ENCODE assay signal across 8 mouse cellular contexts in genomic region chr11:5444234-5444598, GRCm38 (mm10). TPM values are rescaled to one million over a fixed set of nuclear protein-coding genes. Genes with fewer than 3 reads are reported as not detected.
DNase-seq lines count a peak whose midpoint lies in the region; ATAC-seq and TF ChIP-seq lines count a peak whose summit lies in the region.

No protein-coding gene starts in this region.

- H3K27me3 ChIP-seq in forebrain, postnatal 0 days (ENCODE audit: insufficient read depth, low read length) = no peaks in the 10 kb centered on the region
- no peaks in the 10 kb centered on the region for H3K27me3 ChIP-seq in hindbrain, embryonic 16.5 days (replicated peaks; ENCODE audit: control insufficient read depth, insufficient read depth, low read length)

- peaks cover 15% of the 10 kb centered on the region for H3K4me1 ChIP-seq in forebrain, postnatal 0 days (ENCODE audit: insufficient read depth)
- H3K4me1 ChIP-seq in hindbrain, embryonic 16.5 days (ENCODE audit: control insufficient read depth, insufficient read depth, low read depth, low read length) = peaks cover 16% of the 10 kb centered on the region

- no peak for TF ChIP-seq POLR2A in brain, embryonic 14.5 days (IDR thresholded peaks at IDR 0.05; ENCODE audit: borderline replicate concordance, extremely low read depth, insufficient read depth, insufficient read length, poor library complexity, severe bottlenecking)

- peak; percentile 96 for DNase-seq in heart, adult 11 months
- no peak for DNase-seq in heart, adult 8-10 months (ENCODE audit: low spot score)
- peak; percentile 45 for DNase-seq in brain, embryonic 14.5 days (ENCODE audit: low read depth)
- peak; percentile 24 for DNase-seq in forebrain, postnatal 0 days
- DNase-seq in liver = peak; percentile 30
- DNase-seq in neural tube, embryonic 10.5 days (ENCODE audit: extremely low spot score, low spot score) = peak; percentile 63
- DNase-seq in thymus, adult 18-20 months = peak; percentile 34 to 40

- H3K4me2 ChIP-seq in forebrain, postnatal 0 days (ENCODE audit: low read depth) = peak overlapping the region; percentile 98
- H3K4me2 ChIP-seq in hindbrain, embryonic 16.5 days (ENCODE audit: low read length) = peak overlapping the region; percentile 94

- no peaks in the 10 kb centered on the region for H3K9me3 ChIP-seq in forebrain, postnatal 0 days (ENCODE audit: low read length)
- H3K9me3 ChIP-seq in hindbrain, embryonic 16.5 days (ENCODE audit: control insufficient read depth, low read length) = no peaks in the 10 kb centered on the region

- peak overlapping the region; percentile 71 for H3K9ac ChIP-seq in forebrain, postnatal 0 days
- H3K9ac ChIP-seq in hindbrain, embryonic 16.5 days (ENCODE audit: low read depth, low read length) = peak overlapping the region; percentile 83

- under 1% methylated on average over 47 of the region's 57 CpGs for WGBS in forebrain, postnatal 0 days
- WGBS in hindbrain, embryonic 16.5 days = 10% methylated on average over 2 of the region's 57 CpGs

- no peaks in the 10 kb centered on the region for H3K36me3 ChIP-seq in forebrain, postnatal 0 days (ENCODE audit: insufficient read depth)
- H3K36me3 ChIP-seq in hindbrain, embryonic 16.5 days (ENCODE audit: control insufficient read depth, insufficient read depth, low read length) = no peaks in the 10 kb centered on the region

- peak; percentile 47 for ATAC-seq in forebrain, postnatal 0 days
- ATAC-seq in hindbrain, embryonic 16.5 days = peak; percentile 68

- H3K4me3 ChIP-seq in forebrain, postnatal 0 days (ENCODE audit: low read depth, low read length) = peak overlapping the region; percentile 74
- peak overlapping the region; percentile 91 for H3K4me3 ChIP-seq in hindbrain, embryonic 16.5 days (ENCODE audit: low read length)

- TF ChIP-seq CTCF in brain, embryonic 14.5 days (IDR thresholded peaks at IDR 0.05; ENCODE audit: borderline replicate concordance, extremely low read depth, insufficient read depth, insufficient read length) = no peak
- TF ChIP-seq CTCF in forebrain, postnatal 0 days (IDR thresholded peaks at IDR 0.05; ENCODE audit: low read depth) = no peak

- peak overlapping the region; percentile 59 for H3K27ac ChIP-seq in forebrain, postnatal 0 days (ENCODE audit: low read depth, low read length)
- peak overlapping the region; percentile 77 for H3K27ac ChIP-seq in hindbrain, embryonic 16.5 days (ENCODE audit: low read depth, low read length)

RNA-seq across cellular contexts. Expression of gene Znrf3, which starts 0.4 kb away (rescaled TPM):
- 1 to 10 TPM; 6.2 to 8.4 (median 7.7) TPM for total RNA-seq in heart, adult 8-10 months (2022)
- polyA plus RNA-seq in brain, embryonic 14.5 days (2012; rRNA removed) = 3.4 and 7.5 TPM in 2 replicates
- 7.5 and 9.1 TPM in 2 replicates for total RNA-seq in forebrain, postnatal 0 days (2014; rRNA removed)
- polyA plus RNA-seq in forebrain, postnatal 0 days (2015; fragmentation: Nextera tagmentation; extraction: Ambion mirVana) = 4.6 and 8.3 TPM in 2 replicates
- 7.4 and 8.1 TPM in 2 replicates for polyA plus RNA-seq in hindbrain, embryonic 16.5 days (2015; fragmentation: Nextera tagmentation; extraction: Ambion mirVana)
